Mouse (Mus musculus): ENCODE data around the gene Olfr267.
A peak's percentile ranks its signal among the peaks of the same experiment; 100 is the strongest.

Gene Olfr267

GRCm38 (mm10) chr4:58787616-58788015 lies at the start of gene Olfr267:
Gene Olfr267, minus strand, starts transcription at chr4:58787716.
- DNase-seq (ENCODE audit: low spot score) = no peak

- no peak for DNase-seq (ENCODE audit: low spot score)
Measured at GRCm38 (mm10) chr4:58832908-58833307, 45.4 kb upstream of the Olfr267 start.

- DNase-seq (ENCODE audit: low spot score) = no peak
Measured at GRCm38 (mm10) chr4:58825921-58826320, 38.4 kb upstream of the Olfr267 start.

- DNase-seq (ENCODE audit: low spot score) = no peak
Measured at GRCm38 (mm10) chr4:58786659-58787058, 857 bp downstream of the Olfr267 start.

GRCm38 (mm10) chr4:58763417-58763816 lies 24.1 kb downstream of the Olfr267 start:
- no peak for DNase-seq (ENCODE audit: low spot score)

- no peak for DNase-seq (ENCODE audit: low spot score)
Measured at GRCm38 (mm10) chr4:58749510-58749909, 38.0 kb downstream of the Olfr267 start.

- DNase-seq (ENCODE audit: low spot score) = peak; percentile 31
Measured at GRCm38 (mm10) chr4:58749101-58749500, 38.4 kb downstream of the Olfr267 start.

GRCm38 (mm10) chr4:58745583-58746222 lies 41.8 kb downstream of the Olfr267 start:
- DNase-seq (ENCODE audit: low spot score) = no peak

GRCm38 (mm10) chr4:58736867-58737633 lies 50.5 kb downstream of the Olfr267 start:
- no peak for DNase-seq (ENCODE audit: low spot score)

Data from urinary bladder, postnatal 25 days (tissue).